Mouse (Mus musculus): ENCODE measurements around the gene Atp1a3.

The Atp1a3 gene

DNA sequence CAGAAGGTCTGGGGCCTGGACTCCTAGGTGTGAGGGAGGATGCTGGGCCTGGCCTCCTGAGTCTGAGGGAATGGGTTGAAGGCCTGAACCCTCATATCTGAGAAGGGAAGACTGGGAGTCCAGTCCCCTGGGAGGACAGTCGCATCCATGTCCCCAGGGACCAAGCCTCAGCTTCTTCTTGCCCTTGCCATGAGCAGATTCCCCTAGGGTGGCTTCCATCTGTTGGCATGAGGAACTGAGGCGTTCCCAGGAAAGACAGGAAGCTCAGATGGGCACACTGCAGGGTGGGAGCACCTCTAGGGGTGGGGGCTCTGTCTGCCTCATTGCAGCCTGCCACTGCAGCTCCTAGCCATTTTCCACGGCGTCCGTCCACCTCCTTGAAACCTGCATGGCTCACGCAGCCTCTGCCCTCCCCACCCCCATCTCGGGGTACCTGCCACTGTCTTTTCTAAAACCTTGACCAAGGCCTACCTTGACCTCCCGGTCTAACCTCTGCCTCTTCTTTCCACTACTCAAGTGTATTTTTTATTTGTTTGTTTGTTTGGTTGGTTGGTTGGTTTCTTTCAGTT, 1.9 kb downstream of the Atp1a3 start:
- DNase-seq (ENCODE audit: low spot score) = no peak

DNA sequence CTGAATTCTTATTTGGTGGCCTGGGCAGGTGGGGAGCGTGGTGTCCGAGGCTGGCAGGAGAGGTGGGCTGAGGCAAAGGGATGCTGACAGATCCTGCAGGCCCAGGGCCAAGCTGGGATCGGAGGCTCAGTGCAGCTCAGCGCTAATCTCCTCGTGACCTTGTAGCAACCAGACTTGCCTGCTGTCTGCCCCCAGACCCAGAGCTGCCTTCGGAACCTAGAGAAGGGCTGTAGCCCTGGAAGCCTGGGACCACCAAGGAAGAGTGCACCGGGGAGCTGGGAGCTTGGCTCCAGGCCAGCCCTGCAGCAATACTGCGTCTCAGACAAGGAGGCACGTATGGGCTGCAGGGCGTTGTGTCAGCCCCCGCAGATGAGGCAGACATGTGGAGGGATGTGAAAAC, 2.5 kb downstream of the Atp1a3 start:
- DNase-seq (ENCODE audit: low spot score) = no peak

DNA sequence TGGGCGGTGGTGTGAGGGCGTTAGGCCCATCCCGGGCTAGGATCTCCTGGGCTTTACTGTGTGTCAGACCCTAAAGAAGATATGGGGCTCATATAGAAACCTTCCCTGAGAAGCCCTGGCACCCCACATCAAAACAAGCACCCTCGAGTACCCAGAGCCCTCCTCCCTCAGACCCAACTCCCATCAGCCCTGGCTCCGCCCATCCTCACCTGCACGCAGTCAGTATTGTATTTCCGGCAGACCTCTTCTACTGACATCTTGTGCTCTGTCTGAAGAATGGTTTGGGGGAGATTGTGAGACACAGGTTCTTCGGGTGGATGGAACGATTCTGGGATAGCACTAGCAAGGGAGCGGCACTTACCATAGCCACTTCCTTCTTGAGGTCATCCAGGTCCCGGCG, 5.0 kb downstream of the Atp1a3 start:
- no peak for DNase-seq (ENCODE audit: low spot score)

DNA sequence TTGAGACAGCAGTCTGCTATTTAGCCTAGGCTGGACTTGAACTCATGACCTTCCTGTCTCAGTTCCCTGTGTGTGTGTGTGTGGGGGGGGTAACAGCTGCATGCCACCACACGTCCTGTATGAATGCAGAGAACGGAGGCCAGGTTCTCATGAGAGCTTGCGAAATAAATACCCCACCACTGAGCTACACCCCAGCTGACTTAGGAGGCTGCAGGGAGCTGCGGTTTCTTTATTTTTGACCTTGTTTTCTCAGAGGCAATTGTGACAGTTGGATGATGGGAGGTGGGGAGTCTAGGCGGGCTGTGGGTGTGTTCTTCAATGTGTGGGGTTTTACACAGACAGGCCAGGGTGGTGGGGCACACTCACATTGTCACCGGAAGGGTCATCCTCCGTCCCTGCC, 5.5 kb downstream of the Atp1a3 start:
- no peak for DNase-seq (ENCODE audit: low spot score)

DNA sequence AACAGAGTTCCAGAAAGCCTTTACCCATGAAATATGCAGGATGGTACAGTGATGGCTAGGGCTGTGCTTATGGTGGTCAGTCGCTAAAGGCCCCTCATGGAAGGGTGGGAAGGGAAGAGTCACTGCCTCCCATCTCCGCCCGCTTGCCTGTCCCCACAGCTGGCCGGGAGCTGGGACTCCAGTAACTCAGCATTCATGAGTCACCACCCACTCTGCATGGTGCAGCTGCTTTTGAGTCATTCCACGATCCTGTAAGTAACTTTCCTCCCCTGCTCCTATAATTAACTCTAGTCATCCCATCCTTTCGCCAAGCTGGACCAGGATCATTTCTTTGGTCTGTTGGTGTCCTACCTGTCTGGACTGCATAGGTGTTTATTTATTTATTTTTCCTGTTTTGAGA, 12.7 kb downstream of the Atp1a3 start:
- DNase-seq (ENCODE audit: low spot score) = no peak

DNA sequence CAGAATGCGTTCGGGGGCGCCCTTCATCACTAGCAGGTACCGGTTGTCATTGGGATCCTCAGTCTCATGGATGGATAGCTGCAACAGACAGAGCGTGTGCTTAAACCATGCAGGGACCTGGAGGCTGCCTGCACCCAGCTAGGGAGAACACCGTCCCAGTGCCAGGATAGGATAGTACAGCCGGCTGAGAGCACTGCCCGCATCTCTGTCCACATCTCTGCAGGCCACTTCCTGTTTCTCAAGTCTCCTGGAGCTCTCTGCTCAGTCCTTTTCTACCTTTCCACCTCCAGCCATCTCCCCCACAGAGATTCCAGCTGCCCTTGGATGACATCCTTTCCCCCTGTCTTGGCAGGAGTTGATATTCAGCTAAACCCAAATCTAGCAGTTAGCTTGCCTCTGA, 15.3 kb downstream of the Atp1a3 start:
- DNase-seq (ENCODE audit: low spot score) = no peak

DNA sequence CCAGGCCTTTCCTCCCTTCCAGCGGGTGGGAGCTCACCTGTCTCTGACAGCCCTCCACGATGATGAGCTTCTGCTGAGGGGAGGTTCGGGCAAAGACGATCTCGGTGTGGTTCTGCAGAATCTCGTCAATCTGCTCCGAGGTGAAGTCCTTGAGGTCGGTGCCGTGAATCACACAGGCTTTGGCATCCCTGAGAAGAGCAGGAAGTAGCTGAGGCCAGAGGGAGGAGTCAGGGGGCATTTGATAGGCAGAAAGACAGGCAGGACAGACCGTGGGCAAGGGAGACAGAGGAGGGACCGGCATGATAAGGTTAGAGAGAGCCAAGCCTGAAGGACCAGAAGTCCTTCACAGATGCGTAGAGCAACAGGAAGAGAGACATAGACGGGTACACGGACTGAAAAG, 17.8 kb downstream of the Atp1a3 start:
- DNase-seq (ENCODE audit: low spot score) = no peak

DNA sequence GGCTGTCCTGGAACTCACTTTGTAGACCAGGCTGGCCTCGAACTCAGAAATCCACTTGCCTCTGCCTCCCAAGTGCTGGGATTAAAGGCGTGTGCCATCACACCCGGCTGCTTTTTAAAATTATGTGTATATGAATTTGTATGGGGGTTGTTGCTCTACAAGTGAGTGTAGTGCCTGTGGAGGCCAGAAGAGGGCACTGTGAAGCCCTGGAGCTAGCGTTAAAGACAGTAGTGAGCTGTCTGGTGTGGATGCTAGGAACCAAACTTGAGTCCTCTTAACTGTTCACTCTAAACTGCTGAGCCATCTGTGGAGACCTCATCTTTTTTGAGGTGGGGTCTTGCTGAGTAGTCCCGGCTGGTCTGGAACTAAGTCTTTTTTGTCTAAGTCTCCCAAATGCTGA, 20.0 kb downstream of the Atp1a3 start:
- no peak for DNase-seq (ENCODE audit: low spot score)

DNA sequence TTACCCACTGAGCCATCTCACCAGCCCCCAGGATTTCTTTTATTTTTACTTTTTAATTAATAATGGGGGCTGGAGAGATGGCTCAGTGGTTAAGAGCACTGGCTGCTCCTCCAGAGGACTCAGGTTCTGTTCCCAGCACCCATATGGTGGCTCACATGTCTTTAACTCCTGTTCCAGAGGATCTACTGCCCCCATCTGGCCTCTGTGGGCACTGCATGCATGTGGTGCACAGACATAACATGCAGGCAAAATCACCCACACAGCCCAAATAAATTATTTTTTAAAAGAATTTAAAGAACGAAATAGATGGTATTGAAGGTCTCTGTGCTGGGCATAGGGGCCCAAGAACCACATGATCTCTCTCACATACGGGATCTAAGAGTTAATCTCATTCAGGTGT, 21.5 kb downstream of the Atp1a3 start:
- DNase-seq (ENCODE audit: low spot score) = no peak

DNA sequence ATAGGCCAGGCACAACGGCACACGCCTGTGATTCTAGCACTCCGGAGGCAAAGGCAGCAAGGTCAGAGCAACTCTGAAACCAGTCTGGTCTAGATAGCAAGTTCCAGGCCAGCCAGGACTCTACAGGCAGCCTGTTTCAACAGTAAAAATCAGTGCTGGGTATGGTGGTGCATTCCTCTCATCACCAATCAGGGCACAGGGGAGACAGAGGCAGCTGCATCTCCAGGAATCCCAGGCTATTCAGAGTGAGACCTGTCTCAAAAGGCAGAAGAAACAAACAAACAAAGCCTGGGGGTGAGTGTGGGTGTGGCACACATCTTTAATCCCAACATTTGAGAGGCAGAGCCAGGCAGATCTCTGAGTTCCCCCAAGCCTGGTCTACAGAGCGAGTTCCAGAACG, 22.4 kb downstream of the Atp1a3 start:
- DNase-seq (ENCODE audit: low spot score) = no peak

DNA sequence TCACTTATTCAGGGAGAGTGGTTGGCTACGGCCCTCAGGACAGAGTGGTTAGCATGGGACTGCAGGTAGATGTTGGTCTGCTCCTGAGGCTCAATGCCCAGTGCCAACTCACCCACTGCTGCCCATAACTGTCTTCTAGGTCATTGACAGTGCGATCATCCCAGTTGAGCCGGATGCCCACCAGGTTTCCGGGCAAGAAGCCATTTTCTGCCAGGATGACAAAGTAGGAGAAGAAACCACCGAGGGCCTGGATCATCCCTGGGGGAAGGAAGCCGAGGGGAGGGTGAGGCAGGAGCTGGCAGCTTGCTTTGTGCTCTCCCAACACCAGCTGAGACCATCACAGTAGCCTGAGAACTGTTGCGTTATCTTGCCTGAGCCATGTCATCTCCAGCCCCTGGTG, 25.3 kb downstream of the Atp1a3 start:
- no peak for DNase-seq (ENCODE audit: low spot score)

DNA sequence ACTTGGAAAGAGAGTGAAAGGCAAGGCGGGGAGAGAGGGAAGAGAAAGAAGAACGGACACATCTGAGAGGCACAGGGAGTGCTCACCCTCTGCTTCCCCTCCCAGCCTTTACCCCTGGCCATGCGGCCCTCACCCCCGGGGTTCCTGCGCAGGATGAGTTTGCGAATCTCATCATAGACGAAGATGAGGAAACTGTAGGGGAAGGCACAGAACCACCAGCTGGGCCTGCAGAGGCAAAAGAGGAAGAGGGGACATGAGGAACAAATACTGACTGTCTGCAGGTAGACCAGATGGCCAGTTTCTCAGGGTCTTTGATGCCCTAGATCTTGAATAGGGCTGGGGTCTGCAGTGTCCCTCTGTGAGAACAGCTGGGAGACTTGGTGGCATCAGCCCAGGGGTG, 27.0 kb downstream of the Atp1a3 start:
- DNase-seq (ENCODE audit: low spot score) = no peak

DNA sequence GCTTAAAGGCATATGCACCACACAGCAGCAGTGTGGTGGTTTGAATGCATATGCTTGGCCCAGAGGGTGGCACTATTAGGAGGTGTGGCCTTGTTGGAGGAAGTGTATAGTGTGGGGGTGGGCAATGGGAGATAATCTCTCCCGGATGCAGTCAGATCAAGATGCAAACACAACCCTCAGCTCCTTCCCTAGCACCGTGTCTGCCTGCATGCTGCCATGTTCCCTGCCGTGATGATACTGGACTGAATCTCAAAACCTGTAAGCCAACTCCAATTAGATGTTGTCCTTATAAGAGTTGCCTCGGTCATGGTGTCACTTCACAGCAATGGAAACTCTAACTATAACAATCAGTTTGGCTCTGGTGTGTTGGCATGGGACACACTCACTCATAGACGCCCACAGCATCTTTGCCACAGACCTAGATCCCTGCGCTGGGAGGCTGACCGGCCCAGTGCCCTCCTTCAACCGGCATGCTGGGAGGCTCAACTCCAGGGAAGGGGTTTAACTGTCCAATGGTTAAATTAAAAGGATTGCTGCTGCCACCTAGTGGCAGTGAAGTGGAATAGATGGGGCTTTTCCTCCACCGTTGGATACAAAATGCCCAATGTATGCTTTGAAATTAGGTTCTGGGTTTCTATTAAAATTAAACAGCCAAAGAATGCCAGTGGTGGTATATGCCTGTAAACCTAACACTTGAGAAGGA, 30.7 kb downstream of the Atp1a3 start:
- DNase-seq (ENCODE audit: low spot score) = no peak

DNA sequence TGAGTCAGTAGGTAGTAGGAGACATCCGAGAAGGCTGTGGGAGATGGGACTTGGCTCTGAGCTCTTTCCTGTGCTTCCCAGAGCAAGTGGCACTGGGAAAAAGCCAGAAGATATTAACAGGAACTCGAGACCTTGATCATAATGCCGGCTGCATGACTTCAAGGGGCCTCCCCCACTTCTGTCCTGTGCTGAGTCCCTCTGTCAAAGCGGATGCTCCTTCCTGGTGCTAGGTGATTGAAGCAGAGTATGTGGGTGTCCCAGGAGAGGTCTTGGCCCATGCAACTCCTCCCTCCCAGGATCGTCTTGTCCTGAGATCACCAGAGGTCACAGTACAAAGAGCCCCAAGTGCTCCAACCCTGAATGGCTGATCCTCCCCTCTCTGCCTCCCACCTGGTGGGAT, 31.9 kb downstream of the Atp1a3 start:
- no peak for DNase-seq (ENCODE audit: low spot score)

DNA sequence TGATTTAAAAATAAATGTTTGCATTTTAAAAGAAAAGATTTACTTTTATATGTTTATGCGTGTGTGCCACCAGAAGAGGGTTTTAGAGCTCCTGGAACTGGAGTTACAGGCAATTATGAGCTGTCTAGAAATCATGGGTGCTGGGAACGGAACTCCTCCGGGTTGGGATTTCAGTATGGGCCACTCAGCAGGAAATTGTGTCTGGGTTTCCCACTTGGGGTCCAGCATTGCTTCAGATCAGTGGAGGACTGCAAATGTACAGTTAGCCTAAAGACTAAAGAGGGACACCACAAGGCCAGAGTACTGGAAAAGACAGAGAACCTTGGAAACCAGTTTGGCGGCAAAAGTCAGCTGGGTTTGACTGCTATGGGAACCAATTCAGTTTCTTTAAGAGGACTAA, 32.5 kb downstream of the Atp1a3 start:
- no peak for DNase-seq (ENCODE audit: low spot score)

DNA sequence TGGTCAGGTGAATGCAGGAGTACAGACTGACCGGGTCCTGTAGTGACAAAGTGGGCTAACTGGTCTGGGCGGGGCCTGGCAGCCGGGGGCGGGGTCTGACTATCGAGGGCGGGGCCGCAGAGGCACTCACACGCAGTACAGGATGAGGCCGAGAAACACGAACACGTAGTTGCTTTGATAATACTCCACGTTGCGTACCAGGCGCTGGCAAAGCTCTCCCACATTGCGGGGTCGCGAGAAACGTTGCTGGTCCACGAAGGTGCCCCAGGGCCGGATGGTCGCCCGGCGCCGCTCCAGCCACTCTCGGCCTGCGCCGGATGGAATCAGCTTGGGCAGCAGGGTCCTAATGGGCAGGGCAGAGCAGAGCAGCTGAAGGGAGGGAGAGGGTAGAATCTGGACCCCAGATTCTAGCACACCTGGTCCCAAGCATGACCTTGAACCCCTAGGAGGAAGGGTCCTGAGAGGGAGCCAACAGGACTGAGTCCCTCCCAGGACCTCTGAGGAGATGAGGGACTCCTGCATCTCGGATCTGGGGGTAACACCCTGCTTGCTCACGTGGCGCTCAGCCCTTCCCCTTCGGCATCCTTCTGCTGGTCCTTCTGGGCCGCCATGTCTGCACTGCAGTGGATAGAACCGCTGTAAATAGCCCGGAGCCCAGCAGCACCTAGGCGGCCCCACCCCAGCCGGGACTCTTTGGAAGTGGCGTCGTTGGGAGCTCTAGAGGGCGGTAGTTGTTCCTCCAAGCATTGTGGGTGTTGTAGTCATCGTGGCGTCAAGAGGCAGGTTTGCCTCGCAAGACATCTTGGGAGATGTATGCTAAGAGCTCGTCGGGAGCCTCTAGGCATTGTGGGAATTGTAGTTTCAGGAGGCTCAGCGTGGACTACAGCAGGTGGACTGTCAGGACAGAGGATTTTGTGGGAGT, 33.5 kb downstream of the Atp1a3 start, which contains the start of gene Rabac1:
Gene Rabac1, minus strand, starts transcription at position 783 of the 922 bp plus-strand sequence.
- peak; percentile 93 for DNase-seq (ENCODE audit: low spot score)

DNA sequence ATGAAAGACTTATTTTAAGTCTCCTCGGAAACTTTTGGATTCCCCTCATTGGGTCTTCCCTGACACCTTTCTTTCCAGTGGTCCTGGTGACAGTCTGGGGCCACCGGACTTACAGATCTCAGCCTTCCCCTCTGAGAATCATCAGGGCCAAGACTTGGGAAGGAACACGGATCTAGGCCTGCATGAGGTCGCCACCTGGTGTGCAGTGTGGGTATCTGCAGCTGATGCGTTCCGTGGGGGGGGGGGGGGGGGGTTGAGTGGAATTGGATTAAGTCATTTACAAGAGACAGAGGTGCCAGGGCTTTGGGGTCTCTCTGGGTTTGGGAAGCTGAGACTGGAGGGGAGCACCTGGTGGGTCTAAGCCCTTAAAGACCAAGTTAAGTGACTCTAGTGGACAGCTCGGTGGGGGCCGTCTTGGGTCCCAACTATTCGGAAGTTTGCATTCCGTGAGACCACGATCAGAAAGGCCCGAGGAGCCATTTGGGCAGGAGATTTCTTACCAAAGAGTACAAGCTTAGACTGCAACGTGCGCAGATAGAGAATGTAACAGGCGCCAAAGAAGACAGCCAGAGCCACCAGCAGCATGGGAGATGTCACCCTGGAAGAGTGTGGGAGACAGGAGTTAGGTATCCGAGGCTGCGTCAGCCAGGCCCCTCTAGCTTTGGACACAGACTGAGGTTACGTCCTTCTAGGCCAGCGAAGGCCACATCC, 34.3 kb downstream of the Atp1a3 start:
- peak; percentile 40 for DNase-seq (ENCODE audit: low spot score)

DNA sequence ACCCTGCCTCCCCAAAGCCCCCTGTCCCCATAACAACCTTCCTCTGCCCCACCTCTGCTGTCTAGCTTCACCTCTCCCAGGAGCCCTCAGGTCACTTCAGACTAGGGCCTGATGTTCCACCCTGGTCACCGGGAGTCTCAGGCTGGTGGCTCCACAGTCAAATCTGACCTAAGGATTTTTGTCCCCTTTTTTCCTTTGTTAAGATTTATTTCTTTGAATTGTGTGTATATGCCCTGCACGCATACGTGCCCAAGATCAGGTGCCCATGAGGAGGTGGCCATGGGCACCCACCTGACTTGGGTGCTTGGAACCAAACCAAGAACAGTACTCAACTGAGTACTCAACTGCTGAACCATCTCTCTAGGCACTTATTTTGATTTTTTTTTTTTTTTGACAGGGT, 35.4 kb downstream of the Atp1a3 start:
- no peak for DNase-seq (ENCODE audit: low spot score)

DNA sequence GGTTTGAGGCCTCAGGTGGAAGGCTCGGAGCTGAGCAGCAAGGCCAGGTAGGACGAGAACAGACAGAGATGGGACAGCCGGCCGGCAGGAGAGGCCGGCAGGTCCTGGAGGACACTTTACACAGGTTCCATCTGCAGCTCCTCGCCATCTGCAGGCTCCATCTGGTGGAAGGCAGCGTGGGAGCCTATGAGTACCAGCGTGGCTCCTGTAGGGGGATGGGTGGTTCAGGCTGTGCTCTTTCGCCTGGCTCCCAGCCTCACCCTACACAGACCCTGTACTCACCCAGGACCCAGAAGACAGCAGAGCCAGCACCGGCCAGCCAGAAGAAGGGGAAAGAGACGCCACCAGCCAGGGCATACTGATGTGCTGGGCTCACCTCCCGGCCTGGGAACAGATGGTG, 36.0 kb downstream of the Atp1a3 start:
- DNase-seq (ENCODE audit: low spot score) = no peak

DNA sequence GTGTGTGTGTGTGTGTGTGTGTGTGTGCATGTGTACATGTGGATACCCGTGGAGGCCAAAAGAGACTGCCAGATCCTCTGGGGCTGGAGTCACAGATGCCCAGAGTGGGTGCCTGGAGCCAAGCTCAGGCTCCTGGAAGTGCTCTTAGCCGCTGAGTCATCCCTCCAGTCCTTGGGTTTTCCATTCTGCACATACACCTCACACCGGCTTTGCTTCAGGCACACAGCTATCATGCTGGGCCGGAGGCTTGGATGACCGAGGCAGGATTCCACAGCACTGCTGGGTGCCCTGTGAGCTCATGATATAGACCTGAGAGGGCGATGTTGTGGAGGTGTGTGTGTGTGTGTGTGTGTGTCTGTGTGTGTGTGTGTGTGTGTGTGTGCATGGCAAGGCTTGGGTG, 37.3 kb downstream of the Atp1a3 start:
- no peak for DNase-seq (ENCODE audit: low spot score)

DNA sequence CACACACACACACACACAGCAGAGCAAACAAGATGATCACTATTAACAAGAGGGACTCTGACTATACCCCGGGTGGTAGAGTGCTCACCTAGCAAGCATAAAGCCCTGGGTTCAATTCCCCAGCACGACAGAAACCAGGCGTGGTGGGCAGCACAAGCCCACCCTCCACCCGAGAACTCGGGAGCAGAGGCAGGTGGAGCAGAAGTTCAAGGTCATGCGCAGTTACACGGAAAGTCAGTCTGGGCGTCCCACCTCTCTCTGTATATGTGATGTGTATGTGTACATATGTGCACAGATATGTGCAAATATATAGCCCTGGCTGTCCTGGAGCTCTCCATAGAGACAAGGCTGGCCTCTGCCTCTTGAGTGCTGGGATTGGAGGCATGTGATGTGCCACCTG, 37.8 kb downstream of the Atp1a3 start:
- no peak for DNase-seq (ENCODE audit: low spot score)

DNA sequence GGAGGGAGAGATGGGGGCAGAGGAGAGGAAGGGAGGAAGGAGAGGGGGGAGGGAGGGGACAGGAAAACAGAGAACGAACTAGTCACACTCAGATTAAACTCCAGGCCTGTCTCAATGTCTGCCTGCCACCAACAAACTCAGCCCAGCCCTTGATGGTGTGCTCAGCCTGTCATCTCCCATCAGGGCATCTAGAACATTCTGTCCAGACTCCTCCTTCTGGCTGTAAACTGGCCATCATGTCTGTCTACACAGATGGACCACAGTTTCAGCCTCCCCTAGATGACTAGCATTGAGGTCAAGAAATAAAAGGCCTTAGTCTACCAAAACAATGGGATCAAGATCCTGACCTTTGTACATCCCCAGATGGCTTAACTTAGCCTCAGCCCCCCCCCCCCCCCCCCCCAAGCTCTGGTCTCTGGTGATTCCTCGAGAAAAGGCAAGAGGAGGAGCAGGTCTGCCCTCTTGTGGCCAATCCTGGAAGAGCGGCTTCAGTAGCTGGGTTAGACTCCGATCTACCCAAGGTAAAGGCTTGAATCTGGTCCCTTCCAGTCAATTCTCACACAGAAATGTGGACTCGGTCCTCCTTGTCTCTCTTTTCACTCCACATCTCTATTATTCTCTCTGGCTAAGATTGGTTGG, 40.7 kb downstream of the Atp1a3 start:
- peak; percentile 75 for DNase-seq (ENCODE audit: low spot score)

Data from layer of hippocampus, adult 9-10 months (tissue).